Mouse (Mus musculus) limb, embryonic 11.5 days (tissue): ENCODE measurements around the gene Hoxd8. TPM values are rescaled to one million over a fixed set of nuclear protein-coding genes. Genes with fewer than 3 reads are reported as not detected.
A peak's percentile ranks its signal among the peaks of the same experiment; 100 is the strongest.

Experiments
- ATAC-seq: fragments of 200-750 bp; cut with Nextera tagmentation; 2 replicates; pipeline ENCODE4 v1.8.0; 2017; ENCODE audit warnings: low read depth; ENCODE audit not compliant: insufficient number of reproducible peaks, low FRiP score, low TSS enrichment
- DNase-seq: peaks from one replicate; pipeline ENCODE4 v3.0.0-alpha.2; 2015; ENCODE audit warnings: low spot score
- H3K27ac ChIP-seq: fragments of 300-500 bp; sonication (generic); replicated peaks from 2 replicates; pipeline ENCODE4 v1.5.1; 2014; ENCODE audit warnings: low read depth, mild to moderate bottlenecking, low read length
- H3K27me3 ChIP-seq: fragments of 300-500 bp; sonication (generic); 2 replicates; pipeline ENCODE4 v1.6.1; 2014; ENCODE audit warnings: mild to moderate bottlenecking, low read length, mixed read lengths; ENCODE audit not compliant: control insufficient read depth, insufficient read depth
- H3K36me3 ChIP-seq: fragments of 300-500 bp; sonication (generic); 2 replicates; pipeline ENCODE4 v1.6.1; 2014; ENCODE audit warnings: mild to moderate bottlenecking, low read length, moderate library complexity, mixed read lengths; ENCODE audit not compliant: control insufficient read depth, insufficient read depth
- H3K4me1 ChIP-seq: fragments of 300-500 bp; sonication (generic); 2 replicates; pipeline ENCODE4 v1.6.1; 2014; ENCODE audit warnings: low read length, mixed read lengths; ENCODE audit not compliant: control insufficient read depth, insufficient read depth
- H3K4me2 ChIP-seq: fragments of 300-500 bp; sonication (generic); 2 replicates; pipeline ENCODE4 v1.6.1; 2014; ENCODE audit warnings: low read depth, mild to moderate bottlenecking, moderate library complexity; ENCODE audit not compliant: severe bottlenecking
- H3K4me3 ChIP-seq: fragments of 300-500 bp; sonication (generic); 2 replicates; pipeline ENCODE4 v1.5.1; 2014; ENCODE audit warnings: low read depth, low read length
- H3K9ac ChIP-seq: fragments of 300-500 bp; sonication (generic); 2 replicates; pipeline ENCODE4 v1.6.1; 2014; ENCODE audit warnings: mild to moderate bottlenecking, low read length
- H3K9me3 ChIP-seq: fragments of 300-500 bp; sonication (generic); 2 replicates; pipeline ENCODE4 v1.6.1; 2016; ENCODE audit warnings: low read length; ENCODE audit not compliant: control insufficient read depth
- WGBS: fragments of 180-500 bp; shearing (Covaris S2); extraction: QIAGEN DNeasy Blood & Tissue Kit; methylation state at CpG from one replicate; pipeline ENCODE4 v1.1.7; 2014; 5-methylcytosine and 5-hydroxymethylcytosine counted together
- polyA plus RNA-seq: library from polyadenylated mRNA; unstranded; fragments of >200 nt; fragmentation: Nextera tagmentation; extraction: Ambion mirVana; gene quantifications from 2 replicates; pipeline ENCODE4 v1.2.1, GENCODE M21; 2014

The Hoxd8 gene
- polyA plus RNA-seq, 1 experiment from 2014 or later, result 13.1 TPM

GRCm38 (mm10) chr2:74739476-74739800 lies 35.0 kb downstream of the Hoxd8 start:
- WGBS, result 2% methylated on average over 2 of the region's 2 CpGs
- Histone ChIP-seq H3K27me3 (peaks cover 73% of the 10 kb centered on the region), H3K4me3 (no peak overlapping the region), H3K27ac (no peak overlapping the region), H3K4me2 (no peak overlapping the region), H3K9me3 (no peaks in the 10 kb centered on the region), H3K4me1 (peaks cover 56% of the 10 kb centered on the region), H3K9ac (no peak overlapping the region), H3K36me3 (no peaks in the 10 kb centered on the region)
- no peak for ATAC-seq
- no peak for DNase-seq

- H3K9me3 ChIP-seq, result no peaks in the 10 kb centered on the region
- peak overlapping the region; percentile 47; the same call in 1 of the 2 replicates for H3K4me2 ChIP-seq
- H3K36me3 ChIP-seq, result no peaks in the 10 kb centered on the region
- no peak for DNase-seq
- no peak overlapping the region for H3K4me3 ChIP-seq
- H3K27ac ChIP-seq, result no peak overlapping the region
- peaks cover 53% of the 10 kb centered on the region for H3K4me1 ChIP-seq
- no peak overlapping the region for H3K9ac ChIP-seq
- H3K27me3 ChIP-seq, result peaks cover 74% of the 10 kb centered on the region
- under 1% methylated on average over 14 of the region's 14 CpGs for WGBS
- no peak for ATAC-seq
Measured at GRCm38 (mm10) chr2:74739869-74740268, 35.5 kb downstream of the Hoxd8 start.

- H3K9ac ChIP-seq, result no peak overlapping the region
Measured at GRCm38 (mm10) chr2:74740311-74741091, 36.1 kb downstream of the Hoxd8 start.

GRCm38 (mm10) chr2:74741252-74741978 lies 37.0 kb downstream of the Hoxd8 start:
- no peaks in the 10 kb centered on the region for H3K36me3 ChIP-seq
- ATAC-seq, result no peak
- no peak for DNase-seq
- H3K27me3 ChIP-seq, result peaks cover 75% of the 10 kb centered on the region
- H3K4me2 ChIP-seq, result no peak overlapping the region
- no peaks in the 10 kb centered on the region for H3K9me3 ChIP-seq
- 43% methylated on average over 2 of the region's 3 CpGs for WGBS
- peaks cover 40% of the 10 kb centered on the region for H3K4me1 ChIP-seq
- H3K27ac ChIP-seq, result no peak overlapping the region
- no peak overlapping the region for H3K9ac ChIP-seq
- no peak overlapping the region for H3K4me3 ChIP-seq

More at GRCm38 (mm10) chr2:74740311-74741091, 36.1 kb downstream of the Hoxd8 start:
- no peak for ATAC-seq
- H3K27ac ChIP-seq, result no peak overlapping the region
- H3K9me3 ChIP-seq, result no peaks in the 10 kb centered on the region
- H3K4me1 ChIP-seq, result peaks cover 47% of the 10 kb centered on the region
- H3K36me3 ChIP-seq, result no peaks in the 10 kb centered on the region
- peaks cover 75% of the 10 kb centered on the region for H3K27me3 ChIP-seq
- peak overlapping the region; percentile 17 for H3K4me3 ChIP-seq
- under 1% methylated on average over 43 of the region's 43 CpGs for WGBS
- peak overlapping the region; percentile 47 for H3K4me2 ChIP-seq
- peak; percentile 66 for DNase-seq

- H3K36me3 ChIP-seq, result no peaks in the 10 kb centered on the region
- H3K27ac ChIP-seq, result no peak overlapping the region
- no peaks in the 10 kb centered on the region for H3K9me3 ChIP-seq
- H3K4me2 ChIP-seq, result no peak overlapping the region
- no peak for ATAC-seq
- H3K27me3 ChIP-seq, result peaks cover 76% of the 10 kb centered on the region
- no peak overlapping the region for H3K4me3 ChIP-seq
- peaks cover 41% of the 10 kb centered on the region for H3K4me1 ChIP-seq
- no peak for DNase-seq
- no peak overlapping the region for H3K9ac ChIP-seq
Measured at GRCm38 (mm10) chr2:74741979-74742277, 37.5 kb downstream of the Hoxd8 start.

- Histone ChIP-seq H3K9me3 (no peaks in the 10 kb centered on the region), H3K4me1 (peaks cover 18% of the 10 kb centered on the region), H3K27ac (no peak overlapping the region), H3K9ac (no peak overlapping the region), H3K4me3 (no peak overlapping the region), H3K27me3 (peaks cover 65% of the 10 kb centered on the region), H3K4me2 (peak overlapping the region; percentile 36; the same call in 1 of the 2 replicates), H3K36me3 (no peaks in the 10 kb centered on the region)
- DNase-seq, result peak; percentile 25
- WGBS, result 8% methylated on average over 6 of the region's 6 CpGs
- no peak for ATAC-seq
Measured at GRCm38 (mm10) chr2:74745540-74746297, 41.3 kb downstream of the Hoxd8 start.

GRCm38 (mm10) chr2:74746298-74746921 lies 42.0 kb downstream of the Hoxd8 start:
- H3K9me3 ChIP-seq, result no peaks in the 10 kb centered on the region
- peaks cover 64% of the 10 kb centered on the region for H3K27me3 ChIP-seq
- peak overlapping the region; percentile 20 for H3K4me3 ChIP-seq
- DNase-seq (peak; percentile 60), ATAC-seq (no peak)
- H3K27ac ChIP-seq, result no peak overlapping the region
- WGBS, result 2% methylated on average over 58 of the region's 58 CpGs
- peaks cover 17% of the 10 kb centered on the region for H3K4me1 ChIP-seq
- H3K36me3 ChIP-seq, result no peaks in the 10 kb centered on the region
- H3K4me2 ChIP-seq, result peak overlapping the region; percentile 36
- peak overlapping the region; percentile 12; the same call in 1 of the 2 replicates for H3K9ac ChIP-seq

- Histone ChIP-seq H3K27ac (no peak overlapping the region), H3K4me3 (peak overlapping the region; percentile 20), H3K9me3 (no peaks in the 10 kb centered on the region), H3K36me3 (no peaks in the 10 kb centered on the region), H3K9ac (no peak overlapping the region), H3K4me1 (peaks cover 17% of the 10 kb centered on the region), H3K27me3 (peaks cover 68% of the 10 kb centered on the region), H3K4me2 (peak overlapping the region; percentile 36)
- DNase-seq, result peak; percentile 50
- WGBS, result 6% methylated on average over 24 of the region's 24 CpGs
- ATAC-seq, result no peak
Measured at GRCm38 (mm10) chr2:74747006-74747405, 42.6 kb downstream of the Hoxd8 start.
